Mouse (Mus musculus) frontal cortex, adult (tissue): Measurements from ENCODE around the gene Plin3.
A peak's percentile ranks its signal among the peaks of the same experiment; 100 is the strongest.

Source experiments
- ATAC-seq: cut with Nextera tagmentation; 2 replicates; pipeline ENCODE4 v1.9.2; 2017; ENCODE audit warnings: mild to moderate bottlenecking, moderate library complexity, mixed read lengths; ENCODE audit not compliant: low TSS enrichment

Gene Plin3

GRCm38 (mm10) chr17:56302363-56302996 is 9.8 kb upstream of the Plin3 start:
- ATAC-seq, result no peak

GRCm38 (mm10) chr17:56300186-56300585 is 7.5 kb upstream of the Plin3 start, which contains the start of gene Arrdc5:
TSS of gene Arrdc5 (minus strand) at chr17:56300286.
- no peak for ATAC-seq

GRCm38 (mm10) chr17:56298238-56298637 is 5.6 kb upstream of the Plin3 start:
- ATAC-seq, result no peak

- ATAC-seq, result no peak
These were observed 3.5 kb upstream of the Plin3 start for GRCm38 (mm10) chr17:56296201-56296600.

GRCm38 (mm10) chr17:56294241-56294640 is 1.6 kb upstream of the Plin3 start:
- ATAC-seq, result no peak

- no peak for ATAC-seq
These were observed 618 bp upstream of the Plin3 start for GRCm38 (mm10) chr17:56293291-56293690.

GRCm38 (mm10) chr17:56291826-56292475 is 722 bp downstream of the Plin3 start:
- no peak for ATAC-seq

- ATAC-seq, result peak; percentile 58
These were observed 1.5 kb downstream of the Plin3 start for GRCm38 (mm10) chr17:56291171-56291511.

- ATAC-seq, result 0 out of 2 replicates have a peak, but pooled peaks have one; percentile 21
These were observed 2.1 kb downstream of the Plin3 start for GRCm38 (mm10) chr17:56290388-56291170.

- no peak for ATAC-seq
These were observed 3.0 kb downstream of the Plin3 start for GRCm38 (mm10) chr17:56289371-56290331.

- no peak for ATAC-seq
These were observed 3.8 kb downstream of the Plin3 start for GRCm38 (mm10) chr17:56288866-56289265.

- no peak for ATAC-seq
These were observed 4.8 kb downstream of the Plin3 start for GRCm38 (mm10) chr17:56287830-56288229.

- ATAC-seq, result no peak
These were observed 6.7 kb downstream of the Plin3 start for GRCm38 (mm10) chr17:56285995-56286394.

GRCm38 (mm10) chr17:56283316-56283715 is 9.4 kb downstream of the Plin3 start:
- ATAC-seq, result peak; percentile 86

GRCm38 (mm10) chr17:56282802-56283201 is 9.9 kb downstream of the Plin3 start:
- peak; percentile 38 for ATAC-seq

- ATAC-seq, result no peak
These were observed 11.5 kb downstream of the Plin3 start for GRCm38 (mm10) chr17:56281193-56281592.

GRCm38 (mm10) chr17:56279481-56280155 is 13.1 kb downstream of the Plin3 start:
- no peak for ATAC-seq

GRCm38 (mm10) chr17:56278340-56278739 is 14.3 kb downstream of the Plin3 start:
- ATAC-seq, result no peak

- no peak for ATAC-seq
These were observed 15.1 kb downstream of the Plin3 start for GRCm38 (mm10) chr17:56277567-56277893.

GRCm38 (mm10) chr17:56276643-56277566 is 15.8 kb downstream of the Plin3 start, which contains the start of gene Ticam1:
TSS of gene Ticam1 (minus strand) at chr17:56276786.
- peak; percentile 77 for ATAC-seq
